Mouse (Mus musculus): ENCODE data around the gene Myo1d.

Myo1d gene

DNA sequence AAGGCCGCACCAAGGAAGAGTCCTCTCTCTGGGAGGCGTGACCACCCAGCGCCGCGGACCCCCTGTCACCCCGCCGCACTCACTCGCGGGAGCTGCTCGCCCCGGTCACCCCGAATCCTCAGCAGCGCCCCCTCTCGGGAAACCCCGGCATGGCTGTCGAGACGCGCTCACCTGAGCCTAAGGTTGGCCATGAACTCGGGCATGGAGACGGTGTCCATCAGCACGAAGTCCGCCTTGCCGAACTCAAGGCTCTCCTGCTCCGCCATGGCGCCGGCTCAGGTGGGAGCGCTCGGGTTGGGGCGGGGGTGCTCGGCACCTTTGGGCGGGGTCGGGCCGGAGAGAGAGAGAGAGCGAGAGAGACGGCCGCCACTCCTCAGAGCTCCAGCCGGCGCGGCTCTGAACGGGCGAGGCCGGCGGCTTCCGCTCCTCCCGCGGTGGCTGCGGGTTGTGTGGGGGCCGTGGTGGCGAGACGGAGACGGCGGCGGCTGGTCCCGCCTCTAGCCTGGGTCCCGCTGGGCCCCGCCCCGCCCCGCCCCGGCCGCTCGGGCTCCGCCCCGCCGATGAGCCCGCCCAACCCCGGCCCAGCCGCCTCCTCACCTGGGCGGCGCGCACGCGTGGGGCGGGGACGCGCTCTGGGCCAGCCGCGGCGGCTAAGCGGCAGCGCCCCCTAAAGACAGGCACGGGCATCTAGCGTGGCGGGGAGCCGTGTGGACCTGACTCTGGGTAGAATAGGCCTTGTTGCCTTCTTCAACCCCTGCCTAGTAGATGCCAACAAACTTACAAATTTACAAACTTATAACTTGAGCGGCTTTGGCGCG is at the start of gene Myo1d:
TSS of gene Myo1d (minus strand) at position 499 of the 818 bp plus-strand sequence.
- peak; percentile 64 for DNase-seq (ENCODE audit: extremely low read depth, insufficient read length, low spot score)

- no peak for DNase-seq (ENCODE audit: extremely low read depth, insufficient read length, low spot score)
Measured at GRCm38 (mm10) chr11:80821794-80822193, 42.0 kb upstream of the Myo1d start.

- no peak for DNase-seq (ENCODE audit: extremely low read depth, insufficient read length, low spot score)
Measured at GRCm38 (mm10) chr11:80821296-80821695, 41.5 kb upstream of the Myo1d start.

DNA sequence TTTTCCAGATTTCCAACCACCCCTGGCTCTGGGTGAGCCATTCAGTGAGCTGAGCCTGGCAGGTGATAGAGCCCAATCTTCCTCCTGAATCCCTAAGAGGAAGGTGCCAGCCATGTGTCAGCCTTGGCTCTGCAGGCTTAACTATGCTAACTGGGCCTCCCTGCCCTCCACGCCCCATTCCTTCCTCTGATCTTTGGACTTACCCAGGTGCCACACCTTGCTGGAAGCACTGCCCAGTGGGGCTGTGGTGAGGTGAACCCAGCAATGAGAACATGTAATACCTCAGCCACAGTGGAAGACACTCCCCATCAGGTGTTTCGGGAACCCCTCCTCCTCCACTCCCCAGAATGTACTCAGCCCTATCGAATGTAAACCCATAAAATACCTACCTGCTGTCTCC is 40.3 kb upstream of the Myo1d start:
- DNase-seq (ENCODE audit: extremely low read depth, insufficient read length, low spot score): no peak

DNA sequence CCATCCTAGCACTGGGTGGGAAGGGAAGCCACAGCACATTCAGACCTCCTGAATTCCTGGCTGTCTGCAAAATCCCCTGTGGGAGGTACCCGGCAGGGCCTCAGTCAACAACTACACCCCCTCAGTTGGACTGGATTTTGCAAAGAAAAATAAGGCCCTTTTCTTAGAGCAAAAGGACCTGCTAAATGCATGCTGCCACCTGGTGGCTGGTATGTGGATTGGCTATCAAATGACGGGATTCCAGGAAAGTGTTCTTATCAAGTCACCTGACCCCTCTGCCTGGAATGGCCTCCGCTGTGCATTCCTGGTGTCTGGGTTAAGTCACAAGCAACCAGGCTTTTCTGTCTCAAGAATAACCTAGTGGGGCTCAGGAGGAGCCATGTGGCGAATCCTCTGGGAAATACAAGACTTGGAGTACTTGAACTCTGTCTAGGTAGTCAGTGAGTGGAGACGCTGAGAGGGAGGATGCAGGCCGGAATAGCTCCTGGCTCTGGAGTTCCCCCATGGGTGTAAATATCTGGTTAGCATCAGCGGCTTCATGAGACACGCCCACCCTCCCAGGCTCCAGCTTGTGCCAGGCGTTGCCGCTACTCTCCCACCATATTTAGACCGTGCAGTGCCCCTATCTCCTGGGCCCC is 38.4 kb upstream of the Myo1d start:
- DNase-seq (ENCODE audit: extremely low read depth, insufficient read length, low spot score): peak; percentile 29

DNA sequence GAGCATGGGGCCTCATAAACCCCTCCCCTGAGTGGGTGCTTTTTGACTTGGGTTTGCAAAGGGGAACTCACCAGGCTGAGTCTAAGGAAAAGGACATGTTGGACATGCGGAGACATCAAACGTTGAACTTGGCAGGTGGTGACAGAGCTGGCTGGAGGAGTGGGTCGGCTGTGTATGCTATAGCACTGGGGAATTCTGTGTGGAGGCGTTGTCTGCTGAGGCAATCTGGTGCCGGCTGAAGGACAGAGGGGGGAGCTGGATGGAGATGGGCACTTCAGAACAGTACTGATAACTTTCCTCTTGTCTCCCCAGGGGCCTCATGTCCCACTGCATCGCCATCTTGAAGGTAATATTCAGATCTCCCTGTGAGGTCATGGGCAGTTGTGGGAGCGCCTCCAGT is 35.5 kb upstream of the Myo1d start:
- no peak for DNase-seq (ENCODE audit: extremely low read depth, insufficient read length, low spot score)

DNA sequence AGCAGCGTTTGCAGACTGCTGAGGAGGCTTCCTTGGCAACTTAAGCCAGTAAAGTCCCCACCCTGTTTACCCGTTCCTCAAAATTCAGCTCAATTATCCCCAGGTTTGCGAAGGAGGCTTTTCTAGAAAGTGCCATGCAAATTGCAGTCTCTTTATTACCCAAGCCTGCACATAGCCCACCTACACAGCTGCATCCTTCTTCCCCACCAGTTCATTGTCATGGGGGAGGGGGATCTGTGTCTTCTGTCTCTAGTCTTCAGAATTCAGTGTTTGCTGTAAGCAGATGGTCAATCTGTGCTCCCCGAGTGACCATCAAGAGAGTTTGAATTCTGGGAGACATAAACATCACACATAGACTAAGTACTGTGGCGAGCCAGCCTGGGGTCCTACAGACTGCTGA is 31.3 kb upstream of the Myo1d start:
- no peak for DNase-seq (ENCODE audit: extremely low read depth, insufficient read length, low spot score)

DNA sequence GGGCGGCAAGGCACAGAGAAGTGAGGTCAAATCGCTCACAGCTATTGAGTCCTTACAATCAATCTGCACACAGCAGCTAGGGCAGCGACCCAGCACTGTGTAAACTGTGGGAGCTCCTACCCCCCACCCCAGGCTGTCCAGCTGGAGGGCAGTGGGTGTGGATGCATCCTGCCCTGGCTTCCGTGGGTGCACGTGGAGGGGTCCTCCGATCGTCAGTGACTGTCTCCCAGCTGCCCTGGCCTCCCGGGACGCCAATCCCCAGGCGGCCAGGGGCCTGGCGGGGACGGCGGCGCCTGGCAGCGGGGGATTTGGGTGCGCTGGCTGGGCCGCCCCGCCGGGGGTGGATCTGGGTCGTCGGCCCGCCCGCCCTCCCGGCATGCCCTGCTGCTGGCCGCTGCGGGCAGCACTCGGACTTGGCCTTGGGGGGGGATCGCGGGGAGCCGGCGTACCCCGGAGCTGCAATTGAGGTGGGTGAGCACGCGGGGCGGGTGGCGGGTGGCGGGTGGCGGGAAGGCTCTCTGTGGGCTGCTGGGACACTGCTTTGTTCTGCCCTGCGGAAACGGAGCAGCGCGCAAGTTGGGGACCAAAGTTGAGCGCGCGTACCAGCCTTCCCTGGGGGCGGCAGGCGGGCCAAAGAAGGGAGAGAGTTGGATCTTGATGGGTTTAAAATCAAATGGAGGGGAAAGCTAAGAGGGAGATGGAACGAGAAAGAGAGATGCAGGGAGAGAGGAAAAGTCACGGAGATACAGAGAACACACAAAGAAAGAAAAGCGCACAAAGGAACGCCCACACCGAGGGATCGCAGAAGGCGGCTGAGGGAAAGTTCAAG is 30.4 kb upstream of the Myo1d start, which contains the start of gene Tmem98:
TSS of gene Tmem98 (plus strand) at position 183 of the 829 bp plus-strand sequence.
- DNase-seq (ENCODE audit: extremely low read depth, insufficient read length, low spot score): peak; percentile 45

- no peak for DNase-seq (ENCODE audit: extremely low read depth, insufficient read length, low spot score)
Measured at GRCm38 (mm10) chr11:80809666-80809992, 29.8 kb upstream of the Myo1d start.

- no peak for DNase-seq (ENCODE audit: extremely low read depth, insufficient read length, low spot score)
Measured at GRCm38 (mm10) chr11:80808551-80809070, 28.8 kb upstream of the Myo1d start.

GRCm38 (mm10) chr11:80802706-80803105 is 22.9 kb upstream of the Myo1d start:
- no peak for DNase-seq (ENCODE audit: extremely low read depth, insufficient read length, low spot score)

DNA sequence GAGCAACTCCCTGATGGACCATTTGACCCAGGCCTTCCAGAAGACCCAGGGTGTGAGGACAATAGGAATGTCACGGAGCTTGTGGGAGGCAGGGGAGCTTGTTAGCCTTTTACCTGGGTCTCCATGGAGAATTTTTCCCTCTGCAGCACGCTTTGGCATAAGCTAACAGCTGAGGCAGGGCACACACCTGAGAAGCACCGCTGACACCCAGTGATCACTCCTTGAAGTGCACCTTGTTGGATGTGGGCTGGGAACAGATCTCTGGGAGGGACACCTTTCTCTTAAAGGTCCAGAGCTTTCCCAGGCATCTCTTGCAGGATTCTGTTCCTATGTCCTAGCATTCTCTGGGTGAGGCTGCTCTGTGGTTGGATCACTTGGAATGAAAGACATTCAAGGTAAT is 20.2 kb upstream of the Myo1d start:
- no peak for DNase-seq (ENCODE audit: extremely low read depth, insufficient read length, low spot score)

DNA sequence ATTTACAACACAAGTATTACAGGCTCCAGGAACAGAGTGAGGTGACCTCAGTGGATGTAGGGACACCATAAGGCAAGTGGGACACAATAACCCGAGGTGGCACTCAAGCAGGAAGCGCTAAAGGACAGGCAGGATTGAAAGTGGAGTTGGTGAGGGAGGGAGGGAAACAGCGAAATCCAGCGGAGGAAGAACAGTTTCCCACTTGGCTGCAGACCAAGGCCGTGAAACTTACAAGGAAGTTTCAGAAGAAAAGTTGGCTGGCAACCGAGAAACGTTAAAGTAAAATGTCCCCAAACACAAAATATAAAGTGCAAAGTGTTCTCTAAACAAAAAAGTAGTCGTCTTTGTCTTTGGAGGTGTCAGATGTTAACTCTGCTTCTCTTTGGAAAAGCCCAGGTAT is 15.6 kb upstream of the Myo1d start:
- DNase-seq (ENCODE audit: extremely low read depth, insufficient read length, low spot score): no peak

DNA sequence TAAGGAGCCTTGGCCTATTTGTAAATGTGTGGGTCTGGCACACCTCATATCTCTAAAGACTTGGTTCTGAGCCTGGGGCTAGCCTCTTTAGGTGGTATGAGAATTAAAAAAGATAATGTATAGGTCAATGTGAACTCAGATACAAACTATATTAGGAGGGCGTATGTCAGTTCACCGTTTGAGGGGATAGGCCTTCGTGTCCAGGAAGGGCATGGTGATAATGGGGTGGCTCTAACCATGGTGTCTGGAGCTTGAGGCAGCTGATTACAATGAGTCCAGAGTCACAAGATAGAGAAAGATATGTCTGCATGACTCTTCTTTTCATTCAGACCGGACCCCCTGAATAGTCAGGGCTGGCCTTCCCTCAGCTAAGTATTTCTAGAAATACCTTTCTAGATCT is 14.5 kb upstream of the Myo1d start:
- no peak for DNase-seq (ENCODE audit: extremely low read depth, insufficient read length, low spot score)

- DNase-seq (ENCODE audit: extremely low read depth, insufficient read length, low spot score): no peak
Measured at GRCm38 (mm10) chr11:80793386-80793785, 13.6 kb upstream of the Myo1d start.

DNA sequence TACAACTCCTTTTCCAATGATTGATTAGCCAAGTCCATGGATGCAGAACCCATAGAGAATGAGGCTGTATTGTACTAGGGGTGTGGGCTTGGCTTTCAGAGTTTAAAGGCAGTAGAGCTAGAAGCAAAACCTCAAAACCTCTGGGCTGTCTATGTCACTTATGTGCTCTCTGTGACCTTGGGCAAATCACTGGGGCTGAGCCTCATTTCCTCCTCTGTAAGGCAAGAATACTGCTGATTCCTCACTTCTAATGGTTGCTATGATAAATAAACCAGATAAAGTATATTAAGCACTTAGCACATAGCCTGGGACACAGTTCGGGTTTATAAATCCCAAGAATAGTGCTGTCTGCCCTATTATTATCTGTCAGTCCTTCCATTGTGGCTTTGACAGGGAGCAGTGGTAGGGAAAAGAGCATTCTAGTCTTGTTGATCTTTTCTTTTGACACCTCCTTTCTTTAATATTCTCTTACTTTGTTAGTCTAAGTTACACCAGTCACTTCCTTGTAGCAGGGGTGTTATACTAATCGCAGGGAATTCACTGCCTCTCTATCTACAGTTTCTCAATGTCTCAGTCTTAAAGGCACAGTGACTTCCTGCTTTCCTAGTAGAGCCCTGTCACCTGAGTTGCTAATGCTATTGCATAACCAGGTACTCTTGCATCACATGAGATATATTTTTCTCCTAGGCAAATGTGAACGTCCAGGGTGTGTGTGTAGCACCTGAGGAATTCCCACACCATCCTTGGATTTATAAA is 12.0 kb upstream of the Myo1d start:
- no peak for DNase-seq (ENCODE audit: extremely low read depth, insufficient read length, low spot score)

GRCm38 (mm10) chr11:80790413-80790812 is 10.6 kb upstream of the Myo1d start:
- no peak for DNase-seq (ENCODE audit: extremely low read depth, insufficient read length, low spot score)

- no peak for DNase-seq (ENCODE audit: extremely low read depth, insufficient read length, low spot score)
Measured at GRCm38 (mm10) chr11:80789647-80790240, 9.9 kb upstream of the Myo1d start.

- DNase-seq (ENCODE audit: extremely low read depth, insufficient read length, low spot score): no peak
Measured at GRCm38 (mm10) chr11:80785672-80786071, 5.8 kb upstream of the Myo1d start.

- no peak for DNase-seq (ENCODE audit: extremely low read depth, insufficient read length, low spot score)
Measured at GRCm38 (mm10) chr11:80784294-80784743, 4.5 kb upstream of the Myo1d start.
